Mouse (Mus musculus): ENCODE data around the gene Cyp2f2. TPM values are rescaled to one million over a fixed set of nuclear protein-coding genes. Genes with fewer than 3 reads are reported as not detected.

Cyp2f2 gene
- polyA plus RNA-seq, 1 experiment = not detected

DNA sequence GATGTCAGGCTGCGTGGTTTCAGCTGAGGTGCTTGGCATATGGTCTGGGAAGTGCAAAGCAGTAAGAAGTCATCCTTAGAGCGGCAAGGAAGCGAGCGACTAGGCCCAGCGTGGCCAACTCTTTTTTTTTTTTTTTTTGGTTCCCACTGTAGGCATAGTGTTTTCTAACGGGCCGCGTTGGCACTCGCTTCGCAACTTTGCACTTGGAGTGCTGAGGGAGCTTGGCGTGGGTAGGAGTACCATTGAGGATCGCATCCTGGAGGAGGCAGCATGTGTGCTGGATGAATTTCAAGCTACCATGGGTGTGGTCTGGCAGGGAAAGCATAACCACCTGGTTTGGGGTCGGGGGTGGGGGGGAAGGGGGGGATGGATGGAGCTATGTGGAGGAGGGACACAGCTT, 36.3 kb downstream of the Cyp2f2 start:
- no peak for TF ChIP-seq POLR2A (IDR thresholded peaks at IDR 0.05; ENCODE audit: borderline replicate concordance, extremely low read depth, insufficient read depth, insufficient read length, poor library complexity, severe bottlenecking)
- no peak for TF ChIP-seq CTCF (IDR thresholded peaks at IDR 0.05; ENCODE audit: borderline replicate concordance, extremely low read depth, insufficient read depth, insufficient read length)
- no peak for DNase-seq (ENCODE audit: low read depth)

DNA sequence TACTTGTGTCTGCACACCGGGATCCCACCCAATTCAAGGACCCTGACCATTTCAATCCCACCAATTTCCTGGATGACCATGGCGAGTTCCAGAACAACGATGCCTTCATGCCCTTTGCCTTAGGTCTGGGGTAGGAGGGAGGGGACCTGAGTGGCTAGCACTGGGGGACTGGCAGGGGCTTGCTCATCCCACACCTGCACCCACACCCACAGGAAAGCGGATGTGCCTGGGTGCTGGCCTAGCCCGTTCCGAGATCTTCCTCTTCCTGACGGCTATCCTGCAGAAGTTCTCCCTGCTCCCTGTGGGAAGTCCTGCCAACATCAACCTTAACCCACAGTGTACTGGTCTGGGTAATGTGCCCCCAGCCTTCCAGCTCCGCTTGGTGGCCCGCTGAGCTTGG, 38.5 kb downstream of the Cyp2f2 start:
- TF ChIP-seq POLR2A (IDR thresholded peaks at IDR 0.05; ENCODE audit: borderline replicate concordance, extremely low read depth, insufficient read depth, insufficient read length, poor library complexity, severe bottlenecking) (no peak), CTCF (IDR thresholded peaks at IDR 0.05; ENCODE audit: borderline replicate concordance, extremely low read depth, insufficient read depth, insufficient read length) (no peak)
- no peak for DNase-seq (ENCODE audit: low read depth)

DNA sequence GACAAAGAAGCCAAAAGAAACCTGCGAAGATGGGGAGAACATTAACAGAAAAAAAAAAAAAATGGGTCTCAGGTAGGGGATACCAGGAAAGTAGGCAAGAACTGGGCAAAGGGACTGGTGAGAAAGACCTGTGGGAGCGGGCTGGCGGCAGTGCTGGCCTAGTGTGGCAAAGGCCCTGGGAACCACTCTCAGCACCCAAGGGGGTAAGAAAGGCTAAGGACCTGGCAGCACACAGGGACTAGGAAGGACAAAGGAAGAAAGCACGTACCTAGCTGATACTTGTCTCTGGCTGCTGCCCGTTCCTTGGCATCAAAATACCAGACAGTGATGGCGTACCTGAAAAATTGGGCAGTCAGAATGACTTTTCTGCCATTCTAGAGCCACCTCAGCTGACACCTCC, 39.5 kb downstream of the Cyp2f2 start:
- no peak for DNase-seq (ENCODE audit: low read depth)
- TF ChIP-seq POLR2A (IDR thresholded peaks at IDR 0.05; ENCODE audit: borderline replicate concordance, extremely low read depth, insufficient read depth, insufficient read length, poor library complexity, severe bottlenecking) = no peak
- TF ChIP-seq CTCF (IDR thresholded peaks at IDR 0.05; ENCODE audit: borderline replicate concordance, extremely low read depth, insufficient read depth, insufficient read length) = no peak

DNA sequence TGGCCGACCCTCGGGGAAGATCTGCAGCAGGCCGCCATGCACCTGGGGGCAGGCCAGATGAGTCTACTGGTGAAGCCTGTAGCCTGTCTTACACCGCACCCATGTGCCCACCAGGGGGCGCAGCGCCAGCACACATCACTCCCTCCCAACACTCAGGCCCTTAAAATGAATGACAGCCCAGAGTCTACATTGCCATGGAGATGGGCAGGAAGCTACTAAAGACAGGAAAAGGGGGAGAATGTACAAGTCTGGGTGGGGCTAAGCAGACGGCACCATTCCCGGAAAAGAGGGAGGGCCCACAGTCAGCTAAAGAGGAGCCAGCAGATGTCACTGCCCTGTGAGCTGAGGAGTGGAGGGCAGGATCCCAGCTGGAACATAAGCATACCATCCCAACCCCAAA, 40.2 kb downstream of the Cyp2f2 start:
- TF ChIP-seq CTCF (IDR thresholded peaks at IDR 0.05; ENCODE audit: borderline replicate concordance, extremely low read depth, insufficient read depth, insufficient read length) = peak; percentile 96
- no peak for TF ChIP-seq POLR2A (IDR thresholded peaks at IDR 0.05; ENCODE audit: borderline replicate concordance, extremely low read depth, insufficient read depth, insufficient read length, poor library complexity, severe bottlenecking)
- peak; percentile 97 for DNase-seq (ENCODE audit: low read depth)

DNA sequence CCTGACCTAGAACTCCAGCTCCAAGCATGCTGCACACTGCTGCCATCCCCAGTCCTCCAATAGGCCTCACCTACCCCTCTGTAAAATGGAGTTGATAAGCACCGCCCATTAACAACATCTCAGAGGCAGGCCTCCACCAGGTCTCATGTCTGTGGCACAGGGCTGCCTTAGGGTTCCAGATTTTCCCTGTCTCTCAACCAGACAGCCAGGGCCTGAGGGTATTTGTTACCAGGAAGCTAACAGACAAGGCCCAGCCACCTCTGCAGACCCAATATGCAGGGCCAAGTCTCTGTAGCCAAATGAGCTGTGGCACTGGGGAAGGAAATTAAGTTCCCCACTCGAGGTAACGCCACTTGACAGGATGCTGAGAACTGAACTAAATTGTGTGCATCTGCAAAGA, 41.2 kb downstream of the Cyp2f2 start:
- TF ChIP-seq POLR2A (IDR thresholded peaks at IDR 0.05; ENCODE audit: borderline replicate concordance, extremely low read depth, insufficient read depth, insufficient read length, poor library complexity, severe bottlenecking) = no peak
- no peak for TF ChIP-seq CTCF (IDR thresholded peaks at IDR 0.05; ENCODE audit: borderline replicate concordance, extremely low read depth, insufficient read depth, insufficient read length)
- DNase-seq (ENCODE audit: low read depth) = no peak

DNA sequence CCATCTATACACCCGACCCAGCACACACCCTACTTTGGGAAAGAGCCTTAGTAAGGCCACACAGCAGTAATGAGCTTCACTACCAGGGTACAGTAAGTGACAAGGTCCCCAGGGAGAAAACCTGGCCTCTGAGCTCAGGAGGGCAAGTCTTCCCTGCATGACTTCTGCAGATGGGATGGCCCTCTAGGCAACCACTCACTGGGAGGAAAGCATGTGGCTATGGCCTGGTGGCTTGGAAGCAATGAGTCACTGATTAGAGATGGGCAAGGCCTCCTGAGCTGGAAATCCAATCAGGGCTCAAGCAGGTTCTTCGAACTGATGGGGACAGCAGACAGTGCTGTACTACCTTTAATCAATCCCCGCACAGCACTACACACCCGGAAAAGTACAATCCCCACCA, 42.0 kb downstream of the Cyp2f2 start:
- no peak for TF ChIP-seq POLR2A (IDR thresholded peaks at IDR 0.05; ENCODE audit: borderline replicate concordance, extremely low read depth, insufficient read depth, insufficient read length, poor library complexity, severe bottlenecking)
- TF ChIP-seq CTCF (IDR thresholded peaks at IDR 0.05; ENCODE audit: borderline replicate concordance, extremely low read depth, insufficient read depth, insufficient read length) = no peak
- DNase-seq (ENCODE audit: low read depth) = no peak

DNA sequence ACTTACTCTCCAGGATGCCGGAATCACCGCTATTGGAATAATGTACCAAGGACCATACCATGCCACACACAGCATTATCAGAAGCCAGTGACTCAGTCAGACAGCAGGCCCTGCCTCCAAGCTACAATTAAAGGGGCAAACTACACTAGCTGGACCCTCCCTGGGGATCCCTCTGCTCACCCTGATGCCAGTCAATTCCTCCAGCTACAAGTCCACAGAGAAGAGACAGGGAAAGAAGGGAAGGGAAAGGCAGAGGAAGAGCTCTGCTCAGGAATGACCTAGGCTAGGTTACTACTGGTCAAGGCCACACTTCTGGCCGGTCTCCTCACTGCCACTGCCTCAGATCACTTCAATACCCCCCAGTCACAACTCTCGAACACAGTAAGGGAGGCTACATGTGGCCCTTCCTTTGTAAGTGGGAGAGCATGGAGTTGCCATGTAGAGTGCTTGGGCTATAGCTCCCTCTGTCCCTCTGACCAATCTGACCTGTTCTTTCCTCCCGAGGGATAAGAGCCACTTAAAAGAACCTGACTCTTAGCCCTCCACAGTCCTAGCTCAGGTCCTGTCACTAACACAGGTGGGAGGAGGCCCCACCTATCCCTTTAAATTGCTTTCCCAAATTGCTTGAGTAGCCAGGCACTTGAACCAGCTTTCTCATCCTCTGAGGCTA, 43.2 kb downstream of the Cyp2f2 start:
- TF ChIP-seq POLR2A (IDR thresholded peaks at IDR 0.05; ENCODE audit: borderline replicate concordance, extremely low read depth, insufficient read depth, insufficient read length, poor library complexity, severe bottlenecking) (no peak), CTCF (IDR thresholded peaks at IDR 0.05; ENCODE audit: borderline replicate concordance, extremely low read depth, insufficient read depth, insufficient read length) (no peak)
- no peak for DNase-seq (ENCODE audit: low read depth)

DNA sequence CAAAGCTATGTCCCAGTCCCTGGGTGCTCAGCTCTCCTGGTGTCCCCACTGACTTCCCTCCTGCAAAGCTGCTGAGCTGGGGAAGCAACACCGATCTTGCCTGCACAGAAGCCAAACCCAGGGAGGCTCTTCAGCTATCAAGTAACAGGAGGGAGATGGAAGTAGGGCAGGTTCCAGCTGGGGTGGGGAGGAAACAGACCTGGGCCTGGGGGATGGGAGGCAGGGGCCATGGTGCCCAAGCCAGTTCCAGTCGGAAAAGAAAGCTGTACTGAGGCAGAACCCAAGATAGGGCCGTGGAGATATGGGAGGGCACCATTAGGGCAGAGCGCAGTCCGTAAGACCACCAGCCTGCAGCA, 43.7 kb downstream of the Cyp2f2 start:
- no peak for TF ChIP-seq CTCF (IDR thresholded peaks at IDR 0.05; ENCODE audit: borderline replicate concordance, extremely low read depth, insufficient read depth, insufficient read length)
- TF ChIP-seq POLR2A (IDR thresholded peaks at IDR 0.05; ENCODE audit: borderline replicate concordance, extremely low read depth, insufficient read depth, insufficient read length, poor library complexity, severe bottlenecking) = no peak
- DNase-seq (ENCODE audit: low read depth) = no peak

DNA sequence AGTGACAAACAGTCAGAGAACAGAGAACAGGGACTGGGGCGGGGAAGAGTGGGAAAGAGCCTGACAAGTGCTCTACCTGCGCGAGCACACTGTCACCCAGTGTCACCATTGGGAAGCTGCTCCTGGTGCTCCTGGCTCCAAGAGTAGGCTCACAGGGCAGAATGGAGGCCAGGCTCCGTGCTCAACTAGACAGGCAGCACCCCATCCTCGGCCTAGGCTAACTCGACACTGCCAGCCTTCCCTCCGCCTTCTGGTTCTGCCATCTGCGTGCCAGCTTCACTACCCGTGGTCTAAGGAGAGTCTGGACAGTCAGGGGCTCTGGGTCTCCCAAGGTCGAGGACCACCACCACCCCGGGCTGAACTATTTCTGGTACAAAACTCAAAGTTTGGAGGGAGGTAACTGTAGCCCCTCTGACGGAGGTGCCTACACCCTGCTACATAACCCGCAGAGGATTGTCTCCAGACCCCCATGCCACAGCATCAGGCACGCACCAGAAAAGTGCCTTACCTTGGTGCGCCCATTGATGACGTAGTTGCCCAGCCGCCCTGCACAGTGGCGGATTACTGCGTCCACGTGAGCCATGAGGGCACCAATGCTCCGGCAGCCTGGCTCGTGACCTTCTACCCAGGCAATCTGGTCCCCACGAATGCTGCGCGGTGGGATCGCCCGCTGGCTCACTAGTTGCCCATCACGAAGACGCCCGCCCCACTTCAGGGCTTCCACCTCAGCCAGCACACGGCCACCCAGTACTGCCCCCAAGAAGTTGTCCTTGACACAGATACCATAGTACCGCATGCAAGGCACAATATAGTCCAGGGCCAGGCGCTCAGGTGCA, 44.6 kb downstream of the Cyp2f2 start:
- no peak for DNase-seq (ENCODE audit: low read depth)
- TF ChIP-seq POLR2A (IDR thresholded peaks at IDR 0.05; ENCODE audit: borderline replicate concordance, extremely low read depth, insufficient read depth, insufficient read length, poor library complexity, severe bottlenecking) = no peak
- no peak for TF ChIP-seq CTCF (IDR thresholded peaks at IDR 0.05; ENCODE audit: borderline replicate concordance, extremely low read depth, insufficient read depth, insufficient read length)

DNA sequence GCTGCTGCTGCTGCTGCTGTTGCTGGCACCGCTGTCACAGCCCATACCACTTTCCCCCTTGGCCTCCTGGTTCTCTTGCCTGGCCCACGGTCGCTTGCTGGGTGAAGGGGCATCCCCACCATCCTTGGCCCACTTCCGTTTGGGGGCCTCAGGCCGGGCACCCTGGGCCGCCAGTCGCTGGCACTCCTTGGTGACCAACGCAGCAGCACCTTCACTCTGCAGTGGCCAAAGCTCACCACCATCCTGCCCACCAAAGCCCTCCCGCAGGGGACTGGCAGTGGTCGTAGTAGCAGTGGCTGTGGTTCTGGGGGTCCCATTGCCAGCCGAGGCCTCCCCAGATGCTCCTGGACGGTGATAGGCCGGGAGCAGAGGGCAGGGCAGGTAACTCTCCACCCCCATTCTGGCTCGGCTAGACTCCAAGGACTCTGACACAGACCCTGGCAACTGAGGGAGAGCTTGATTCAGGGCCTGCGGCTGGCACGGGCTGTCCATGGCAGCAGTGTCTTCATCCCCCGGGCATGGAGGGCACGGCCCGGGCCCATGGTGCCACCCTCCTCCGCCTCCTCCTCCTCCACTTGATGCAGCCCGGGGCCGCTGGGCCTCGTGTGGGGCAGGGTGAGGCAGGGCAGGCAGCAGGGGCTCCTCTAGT, 45.4 kb downstream of the Cyp2f2 start:
- DNase-seq (ENCODE audit: low read depth) = no peak
- no peak for TF ChIP-seq CTCF (IDR thresholded peaks at IDR 0.05; ENCODE audit: borderline replicate concordance, extremely low read depth, insufficient read depth, insufficient read length)
- TF ChIP-seq POLR2A (IDR thresholded peaks at IDR 0.05; ENCODE audit: borderline replicate concordance, extremely low read depth, insufficient read depth, insufficient read length, poor library complexity, severe bottlenecking) = no peak

DNA sequence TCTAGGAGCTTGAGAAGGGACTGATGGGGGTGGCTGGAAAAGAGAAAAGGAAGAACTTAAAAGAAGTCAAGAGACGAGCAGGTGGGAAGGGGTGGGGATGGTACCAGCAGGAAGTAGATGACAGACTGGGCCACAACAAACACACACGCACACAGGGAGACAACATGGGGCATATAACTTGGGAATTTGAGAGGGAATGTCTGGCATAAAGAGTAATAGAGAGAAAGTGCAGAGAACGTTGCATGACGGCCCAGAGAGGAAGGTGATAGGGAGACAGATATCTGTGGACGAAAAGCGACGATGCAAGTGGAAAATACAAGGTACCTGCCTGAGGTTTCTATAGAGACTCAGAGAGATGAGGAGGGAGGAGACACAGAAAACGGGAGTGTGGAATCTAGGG, 46.0 kb downstream of the Cyp2f2 start:
- no peak for DNase-seq (ENCODE audit: low read depth)
- TF ChIP-seq POLR2A (IDR thresholded peaks at IDR 0.05; ENCODE audit: borderline replicate concordance, extremely low read depth, insufficient read depth, insufficient read length, poor library complexity, severe bottlenecking) = no peak
- no peak for TF ChIP-seq CTCF (IDR thresholded peaks at IDR 0.05; ENCODE audit: borderline replicate concordance, extremely low read depth, insufficient read depth, insufficient read length)
